Mouse (Mus musculus): ENCODE measurements around the gene Ebf1. TPM values are rescaled to one million over a fixed set of nuclear protein-coding genes. Genes with fewer than 3 reads are reported as not detected.

The Ebf1 gene
- polyA plus RNA-seq, 1 experiment from 2014 or later, result 11.6 TPM

GRCm38 (mm10) chr11:44684486-44685076, 67.5 kb downstream of the Ebf1 start:
- WGBS, result 44% methylated on average over 20 of the region's 20 CpGs
- Histone ChIP-seq H3K27ac (ENCODE audit: low read depth) (no peak overlapping the region; the same call in 1 of the 2 replicates), H3K9me3 (ENCODE audit: low read depth, low read length) (no peaks in the 10 kb centered on the region), H3K4me1 (ENCODE audit: insufficient read depth) (no peaks in the 10 kb centered on the region; the same call in none of the 2 replicates), H3K4me2 (peak overlapping the region; percentile 29), H3K4me3 (ENCODE audit: low read depth, low read length) (no peak overlapping the region), H3K27me3 (ENCODE audit: insufficient read depth, low read length) (no peaks in the 10 kb centered on the region; the same call in 1 of the 2 replicates), H3K36me3 (ENCODE audit: insufficient read depth) (no peaks in the 10 kb centered on the region), H3K9ac (no peak overlapping the region)
- TF ChIP-seq CTCF (IDR thresholded peaks at IDR 0.05; ENCODE audit: low read depth), result no peak
- ATAC-seq (ENCODE audit: insufficient read depth) (peak; percentile 35; the same call in 1 of the 2 replicates), DNase-seq (peak; percentile 42)

GRCm38 (mm10) chr11:44685129-44685528, 68.0 kb downstream of the Ebf1 start:
- TF ChIP-seq CTCF (IDR thresholded peaks at IDR 0.05; ENCODE audit: low read depth), result no peak
- Histone ChIP-seq H3K4me3 (ENCODE audit: low read depth, low read length) (no peak overlapping the region), H3K9me3 (ENCODE audit: low read depth, low read length) (no peaks in the 10 kb centered on the region), H3K36me3 (ENCODE audit: insufficient read depth) (no peaks in the 10 kb centered on the region), H3K4me2 (peak overlapping the region; percentile 51; the same call in 1 of the 2 replicates), H3K4me1 (ENCODE audit: insufficient read depth) (no peaks in the 10 kb centered on the region; the same call in none of the 2 replicates), H3K27me3 (ENCODE audit: insufficient read depth, low read length) (no peaks in the 10 kb centered on the region; the same call in 1 of the 2 replicates), H3K9ac (no peak overlapping the region), H3K27ac (ENCODE audit: low read depth) (no peak overlapping the region)
- 31% methylated on average over 3 of the region's 3 CpGs for WGBS
- ATAC-seq (ENCODE audit: insufficient read depth), result peak; percentile 31; the same call in 1 of the 2 replicates
- no peak for DNase-seq

DNA sequence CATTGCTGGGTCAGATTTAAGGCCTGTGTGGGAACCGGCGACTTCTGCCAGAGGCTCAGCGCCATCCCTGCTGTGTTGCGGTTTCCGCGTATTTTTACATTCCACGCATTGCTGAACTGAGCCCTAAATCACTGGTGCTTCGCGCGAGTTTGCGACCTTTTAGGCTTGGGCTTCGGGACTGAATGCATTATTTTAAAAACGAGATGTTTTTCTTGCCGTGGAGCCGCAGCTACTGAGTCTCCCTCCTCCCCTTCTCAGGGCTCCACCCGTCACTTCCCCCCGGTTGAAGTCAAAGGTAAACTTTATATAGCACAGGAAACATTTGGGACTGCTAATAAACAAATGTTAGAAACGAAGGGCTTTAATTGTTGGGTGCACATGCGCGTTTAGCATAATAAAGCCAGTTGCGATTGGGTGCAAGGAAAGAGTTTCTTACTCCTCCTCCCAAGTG, 68.8 kb downstream of the Ebf1 start:
- H3K9me3 ChIP-seq (ENCODE audit: low read depth, low read length), result no peaks in the 10 kb centered on the region
- no peak overlapping the region for H3K27ac ChIP-seq (ENCODE audit: low read depth)
- no peaks in the 10 kb centered on the region; the same call in none of the 2 replicates for H3K4me1 ChIP-seq (ENCODE audit: insufficient read depth)
- 22% methylated on average over 21 of the region's 21 CpGs for WGBS
- peak overlapping the region; percentile 51 for H3K4me2 ChIP-seq
- ATAC-seq (ENCODE audit: insufficient read depth) (no peak), DNase-seq (peak; percentile 55)
- H3K4me3 ChIP-seq (ENCODE audit: low read depth, low read length), result peak overlapping the region; percentile 15; the same call in 1 of the 2 replicates
- H3K9ac ChIP-seq, result no peak overlapping the region
- no peak for TF ChIP-seq CTCF (IDR thresholded peaks at IDR 0.05; ENCODE audit: low read depth)
- H3K36me3 ChIP-seq (ENCODE audit: insufficient read depth), result no peaks in the 10 kb centered on the region
- no peaks in the 10 kb centered on the region; the same call in 1 of the 2 replicates for H3K27me3 ChIP-seq (ENCODE audit: insufficient read depth, low read length)

DNA sequence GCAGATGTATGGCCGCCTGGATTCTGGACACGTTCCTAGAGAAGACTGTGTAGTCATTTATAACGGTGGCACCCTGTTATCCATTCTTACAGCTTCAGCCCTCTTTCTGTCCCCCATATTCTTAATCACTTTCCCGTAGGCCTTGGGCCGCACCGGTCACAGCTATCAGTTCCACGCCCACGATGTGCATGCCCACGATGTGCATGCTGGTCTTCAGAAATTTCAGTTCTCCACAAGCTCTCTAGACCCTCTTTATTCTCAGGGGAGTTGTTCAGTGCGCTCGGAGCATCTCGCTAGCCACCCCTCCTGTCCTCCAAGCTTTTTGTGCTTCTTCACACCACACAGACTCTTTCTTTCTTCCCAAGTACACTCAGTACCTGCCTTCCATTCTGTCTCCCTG, 69.3 kb downstream of the Ebf1 start:
- no peak overlapping the region for H3K4me2 ChIP-seq
- DNase-seq (no peak), ATAC-seq (ENCODE audit: insufficient read depth) (no peak)
- no peaks in the 10 kb centered on the region for H3K36me3 ChIP-seq (ENCODE audit: insufficient read depth)
- TF ChIP-seq CTCF (IDR thresholded peaks at IDR 0.05; ENCODE audit: low read depth), result no peak
- H3K4me3 ChIP-seq (ENCODE audit: low read depth, low read length), result no peak overlapping the region
- no peak overlapping the region for H3K27ac ChIP-seq (ENCODE audit: low read depth)
- no peak overlapping the region for H3K9ac ChIP-seq
- WGBS, result 60% methylated on average over 12 of the region's 12 CpGs
- H3K27me3 ChIP-seq (ENCODE audit: insufficient read depth, low read length), result no peaks in the 10 kb centered on the region; the same call in 1 of the 2 replicates
- no peaks in the 10 kb centered on the region for H3K9me3 ChIP-seq (ENCODE audit: low read depth, low read length)
- no peaks in the 10 kb centered on the region; the same call in 1 of the 2 replicates for H3K4me1 ChIP-seq (ENCODE audit: insufficient read depth)

DNA sequence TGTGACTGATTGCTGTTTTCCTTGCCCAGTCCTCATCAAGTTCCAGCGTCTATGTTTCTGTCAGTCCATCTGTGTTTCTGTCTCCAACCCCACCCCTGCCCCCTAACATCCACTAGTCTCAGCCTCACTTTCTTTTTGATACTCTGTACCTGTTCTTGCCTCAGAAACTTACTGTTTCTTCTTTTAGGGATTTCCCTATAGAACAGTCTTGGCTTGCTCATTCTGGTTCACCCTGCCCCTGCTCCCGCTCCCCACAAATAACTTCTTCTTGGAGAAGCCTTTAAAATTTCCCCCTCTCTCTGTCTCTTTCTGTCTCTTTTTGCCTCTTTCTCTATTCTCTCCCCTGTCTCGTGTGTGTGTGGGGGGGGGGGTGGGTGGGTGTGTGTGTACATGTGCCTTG, 71.4 kb downstream of the Ebf1 start:
- Histone ChIP-seq H3K4me2 (no peak overlapping the region), H3K4me3 (ENCODE audit: low read depth, low read length) (no peak overlapping the region), H3K9ac (no peak overlapping the region), H3K9me3 (ENCODE audit: low read depth, low read length) (no peaks in the 10 kb centered on the region), H3K4me1 (ENCODE audit: insufficient read depth) (no peaks in the 10 kb centered on the region; the same call in 1 of the 2 replicates), H3K27ac (ENCODE audit: low read depth) (no peak overlapping the region), H3K27me3 (ENCODE audit: insufficient read depth, low read length) (no peaks in the 10 kb centered on the region; the same call in 1 of the 2 replicates), H3K36me3 (ENCODE audit: insufficient read depth) (no peaks in the 10 kb centered on the region)
- DNase-seq (no peak), ATAC-seq (ENCODE audit: insufficient read depth) (no peak)
- WGBS, result 59% methylated on average over 3 of the region's 3 CpGs
- no peak for TF ChIP-seq CTCF (IDR thresholded peaks at IDR 0.05; ENCODE audit: low read depth)

GRCm38 (mm10) chr11:44689571-44690264, 72.6 kb downstream of the Ebf1 start:
- H3K27me3 ChIP-seq (ENCODE audit: insufficient read depth, low read length), result no peaks in the 10 kb centered on the region; the same call in 1 of the 2 replicates
- no peak for ATAC-seq (ENCODE audit: insufficient read depth)
- 70% methylated on average over 7 of the region's 7 CpGs for WGBS
- no peak overlapping the region for H3K9ac ChIP-seq
- no peak overlapping the region for H3K27ac ChIP-seq (ENCODE audit: low read depth)
- no peak overlapping the region for H3K4me2 ChIP-seq
- H3K4me3 ChIP-seq (ENCODE audit: low read depth, low read length), result no peak overlapping the region
- no peaks in the 10 kb centered on the region for H3K9me3 ChIP-seq (ENCODE audit: low read depth, low read length)
- TF ChIP-seq CTCF (IDR thresholded peaks at IDR 0.05; ENCODE audit: low read depth), result no peak
- DNase-seq, result no peak
- H3K36me3 ChIP-seq (ENCODE audit: insufficient read depth), result no peaks in the 10 kb centered on the region
- no peaks in the 10 kb centered on the region; the same call in 1 of the 2 replicates for H3K4me1 ChIP-seq (ENCODE audit: insufficient read depth)

DNA sequence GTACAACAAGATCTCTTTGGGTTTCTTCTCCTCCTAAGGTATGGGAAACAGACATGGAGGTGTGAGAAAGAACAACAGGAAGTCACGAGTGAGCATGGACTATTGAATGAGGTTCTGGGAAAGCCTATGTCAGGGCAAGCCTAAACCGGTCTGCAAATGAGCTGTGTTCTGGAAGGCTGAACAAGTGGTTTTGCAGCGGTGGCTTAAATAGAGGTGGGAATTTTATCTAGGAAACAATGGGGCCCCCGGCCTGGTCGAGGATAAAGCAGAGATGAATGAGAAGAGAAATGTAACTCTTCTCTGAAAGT, 73.1 kb downstream of the Ebf1 start:
- H3K27ac ChIP-seq (ENCODE audit: low read depth), result no peak overlapping the region
- no peak for TF ChIP-seq CTCF (IDR thresholded peaks at IDR 0.05; ENCODE audit: low read depth)
- DNase-seq (no peak), ATAC-seq (ENCODE audit: insufficient read depth) (no peak)
- no peak overlapping the region for H3K4me2 ChIP-seq
- 78% methylated on average over 5 of the region's 5 CpGs for WGBS
- H3K36me3 ChIP-seq (ENCODE audit: insufficient read depth), result no peaks in the 10 kb centered on the region
- H3K9ac ChIP-seq, result no peak overlapping the region
- no peaks in the 10 kb centered on the region for H3K9me3 ChIP-seq (ENCODE audit: low read depth, low read length)
- H3K27me3 ChIP-seq (ENCODE audit: insufficient read depth, low read length), result no peaks in the 10 kb centered on the region; the same call in 1 of the 2 replicates
- no peaks in the 10 kb centered on the region; the same call in 1 of the 2 replicates for H3K4me1 ChIP-seq (ENCODE audit: insufficient read depth)
- no peak overlapping the region for H3K4me3 ChIP-seq (ENCODE audit: low read depth, low read length)
